26 mouse cellular contexts compared by ENCODE assay signal in the genomic region with DNA sequence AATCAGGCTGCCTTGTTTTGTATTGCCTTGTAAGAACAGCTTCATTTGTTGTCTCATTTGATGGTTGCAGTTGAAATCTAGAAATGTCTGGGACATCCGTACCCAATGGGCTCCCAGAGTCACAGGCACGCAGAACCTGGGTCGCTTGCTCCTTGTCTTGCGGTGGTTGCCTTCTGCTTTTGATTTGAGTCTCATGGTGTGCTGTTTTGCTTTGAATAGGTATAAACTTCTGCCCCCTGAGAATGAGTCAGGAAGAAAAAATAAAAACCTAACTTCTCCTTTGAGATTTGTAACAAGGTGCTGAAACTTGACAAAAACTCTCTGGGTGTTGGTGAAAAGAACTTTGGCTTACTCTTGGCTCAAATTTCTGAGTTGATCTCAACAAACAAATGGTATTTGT.
DNase-seq lines count a peak whose midpoint lies in the region; ATAC-seq and TF ChIP-seq lines count a peak whose summit lies in the region.
"Had no signal": no experiment of that assay in that cellular context is flagged by ENCODE, and none has a peak within 500 bp of the region (broad histone marks: within the 10 kb centered on the region; RNA-seq: fewer than 3 reads in every experiment).

No protein-coding gene starts in this region.

- no peak for ATAC-seq in stomach, embryonic 15.5 days (ENCODE audit: insufficient read depth, low FRiP score, low read depth)
- ATAC-seq in stomach, postnatal 0 days (ENCODE audit: low FRiP score, low TSS enrichment): no peak
- ATAC-seq: CD4-positive, CD25-positive, alpha-beta regulatory T cell, adult 4 months; forebrain, embryonic 14.5 days; forebrain, embryonic 16.5 days had no signal

- no peak for TF ChIP-seq RAD21 in CH12.LX (IDR thresholded peaks at IDR 0.05; ENCODE audit: low read depth, low read length)

- H3K36me3 ChIP-seq in CH12.LX (replicated peaks in 1 of 2; ENCODE audit: control insufficient read depth in 1 of 2, insufficient read depth in 1 of 2, low read length in 1 of 2): no peaks in the 10 kb centered on the region
- no peaks in the 10 kb centered on the region for H3K36me3 ChIP-seq in stomach, embryonic 15.5 days
- no peaks in the 10 kb centered on the region for H3K36me3 ChIP-seq in stomach, postnatal 0 days (ENCODE audit: control insufficient read depth, insufficient read depth, low read length)
- H3K36me3 ChIP-seq: embryonic facial prominence, embryonic 13.5 days; embryonic facial prominence, embryonic 15.5 days; forebrain, embryonic 10.5 days; forebrain, embryonic 12.5 days had no signal

- TF ChIP-seq CTCF in CH12.LX (conservative IDR thresholded peaks at IDR 0.05 in 1 of 2, IDR thresholded peaks at IDR 0.05 in 1 of 2; ENCODE audit: low read depth in 2 of 2, low read length in 2 of 2): no peak
- TF ChIP-seq CTCF in stomach, postnatal 0 days (IDR thresholded peaks at IDR 0.05; ENCODE audit: low read depth): no peak

- dilution Hi-C loops in CH12.LX (cut with MboI; ENCODE audit: extremely low pct_ligation_motif_present, extremely low pct_unique_long_range_greater_than_20kb, low sequenced_read_pairs): no loop called here

- TF ChIP-seq POLR2A in CH12.LX (IDR thresholded peaks at IDR 0.05; ENCODE audit: low read depth, low read length): no peak

- in situ Hi-C loops in CH12.LX (cut with MboI; ENCODE audit: low pct_ligation_motif_present, low pct_unique_long_range_greater_than_20kb, low sequenced_read_pairs): no loop called here

- H3K27ac ChIP-seq in CH12.LX (ENCODE audit: insufficient read depth, low read depth): no peak overlapping the region
- H3K27ac ChIP-seq in stomach, embryonic 15.5 days: peak overlapping the region; percentile 23; the same call in 1 of the 2 replicates
- 0 out of 2 replicates have a peak overlapping the region, but pooled peaks have one; percentile 8 for H3K27ac ChIP-seq in stomach, postnatal 0 days (replicated peaks)
- H3K27ac ChIP-seq: embryonic facial prominence, embryonic 13.5 days; embryonic facial prominence, embryonic 15.5 days; forebrain, embryonic 10.5 days; forebrain, embryonic 12.5 days had no signal

- H3K9me3 ChIP-seq in CH12.LX (replicated peaks; ENCODE audit: low read length): no peaks in the 10 kb centered on the region
- no peaks in the 10 kb centered on the region for H3K9me3 ChIP-seq in stomach, embryonic 15.5 days
- no peaks in the 10 kb centered on the region for H3K9me3 ChIP-seq in stomach, postnatal 0 days (ENCODE audit: control insufficient read depth, low read length)
- H3K9me3 ChIP-seq: embryonic facial prominence, embryonic 13.5 days; embryonic facial prominence, embryonic 15.5 days; forebrain, embryonic 10.5 days; forebrain, embryonic 12.5 days had no signal

- H3K79me2 ChIP-seq in CH12.LX (replicated peaks; ENCODE audit: control insufficient read depth, extremely low read depth, insufficient read depth, poor library complexity, severe bottlenecking): no peaks in the 10 kb centered on the region

- no peaks in the 10 kb centered on the region for H3K27me3 ChIP-seq in CH12.LX (replicated peaks)
- H3K27me3 ChIP-seq in stomach, embryonic 15.5 days (replicated peaks): no peaks in the 10 kb centered on the region
- H3K27me3 ChIP-seq in stomach, postnatal 0 days (ENCODE audit: control insufficient read depth, insufficient read depth, low read length): no peaks in the 10 kb centered on the region
- H3K27me3 ChIP-seq: embryonic facial prominence, embryonic 13.5 days; embryonic facial prominence, embryonic 15.5 days; forebrain, embryonic 12.5 days had no signal

- no peak overlapping the region for H3K4me3 ChIP-seq in CH12.LX (replicated peaks in 1 of 3; ENCODE audit: low read depth in 2 of 3, low read length in 2 of 3, poor library complexity in 1 of 3)
- H3K4me3 ChIP-seq in stomach, embryonic 15.5 days (replicated peaks): no peak overlapping the region
- no peak overlapping the region for H3K4me3 ChIP-seq in stomach, postnatal 0 days (ENCODE audit: low read depth, low read length)
- H3K4me3 ChIP-seq: embryonic facial prominence, embryonic 13.5 days; embryonic facial prominence, embryonic 15.5 days; erythroblast, embryonic 14.5 days; forebrain, embryonic 10.5 days; forebrain, embryonic 12.5 days had no signal

- peaks cover 15 to 52% of the 10 kb centered on the region in 2 experiments for H3K4me1 ChIP-seq in CH12.LX (ENCODE audit: control insufficient read depth in 1 of 2, insufficient read depth in 2 of 2)
- peaks cover 8% of the 10 kb centered on the region; the same call in 1 of the 2 replicates for H3K4me1 ChIP-seq in stomach, embryonic 15.5 days
- H3K4me1 ChIP-seq in stomach, postnatal 0 days (replicated peaks; ENCODE audit: control insufficient read depth, insufficient read depth): peaks cover 3% of the 10 kb centered on the region
- H3K4me1 ChIP-seq: embryonic facial prominence, embryonic 13.5 days; embryonic facial prominence, embryonic 15.5 days; forebrain, embryonic 10.5 days; forebrain, embryonic 12.5 days had no signal

- DNase-seq in A20 (ENCODE audit: low read depth, low spot score) (peak; percentile 64), CH12.LX (ENCODE audit: extremely low read depth) (peak; percentile 57)
- DNase-seq in stomach, postnatal 0 days (ENCODE audit: low spot score): no peak
- no peak for DNase-seq in heart, adult 18-20 months
- DNase-seq in testis, postnatal 10 days (ENCODE audit: low spot score): no peak
- no peak for DNase-seq in kidney, postnatal 25 days
- DNase-seq: adrenal gland, adult 2 months; adrenal gland, postnatal 10 days; adrenal gland, postnatal 25 days; B cell, adult 2 months; cerebellum, adult 11 months; cerebellum, adult 18-20 months; cerebellum, adult 8-10 months; cerebellum, adult 9-11 months; cerebellum, postnatal 14 days; cerebellum, postnatal 36 days; embryo, embryonic 11 days had no signal

- no peak overlapping the region for H3K9ac ChIP-seq in CH12.LX (ENCODE audit: insufficient read depth, low read depth)
- H3K9ac ChIP-seq in stomach, embryonic 15.5 days: no peak overlapping the region
- H3K9ac ChIP-seq in stomach, postnatal 0 days (ENCODE audit: low read length): no peak overlapping the region
- H3K9ac ChIP-seq: embryonic facial prominence, embryonic 13.5 days; embryonic facial prominence, embryonic 15.5 days; forebrain, embryonic 12.5 days had no signal

- 80% methylated on average over 4 of the region's 4 CpGs for WGBS in stomach, embryonic 15.5 days
- 86% methylated on average over 4 of the region's 4 CpGs for WGBS in stomach, postnatal 0 days

- TF ChIP-seq EP300 in CH12.LX (IDR thresholded peaks at IDR 0.05; ENCODE audit: low read length): peak; percentile 24; the same call in 1 of the 2 replicates
- no peak for TF ChIP-seq EP300 in stomach, postnatal 0 days (optimal IDR thresholded peaks at IDR 0.05)

- peak overlapping the region; percentile 22; the same call in 1 of the 2 replicates for H3K4me2 ChIP-seq in CH12.LX (ENCODE audit: insufficient read depth, low read depth, poor library complexity, severe bottlenecking)
- H3K4me2 ChIP-seq in stomach, embryonic 15.5 days: no peak overlapping the region
- H3K4me2 ChIP-seq in stomach, postnatal 0 days (replicated peaks; ENCODE audit: low read depth): no peak overlapping the region
- H3K4me2 ChIP-seq: embryonic facial prominence, embryonic 13.5 days; embryonic facial prominence, embryonic 15.5 days; forebrain, embryonic 12.5 days had no signal

TF ChIP-seq in CH12.LX, 34 proteins besides CTCF, POLR2A, EP300 and RAD21:
- TF ChIP-seq MXI1 (IDR thresholded peaks at IDR 0.05; ENCODE audit: low read depth, low read length) (no peak), ELF1 (IDR thresholded peaks at IDR 0.05; ENCODE audit: low read depth, low read length) (no peak), BHLHE40 (IDR thresholded peaks at IDR 0.05; ENCODE audit: low read depth, low read length) (peak; percentile 42; the same call in 1 of the 2 replicates), MEF2A (IDR thresholded peaks at IDR 0.05; ENCODE audit: borderline replicate concordance, low read depth, low read length) (no peak), TCF12 (IDR thresholded peaks at IDR 0.05; ENCODE audit: low read depth, low read length) (no peak), NELFE (IDR thresholded peaks at IDR 0.05; ENCODE audit: low read depth, low read length) (no peak), IRF4 (IDR thresholded peaks at IDR 0.05; ENCODE audit: low read depth, low read length) (peak; percentile 45; the same call in 1 of the 2 replicates), ZNF384 (IDR thresholded peaks at IDR 0.05; ENCODE audit: low read depth, low read length) (no peak), RCOR1 (conservative IDR thresholded peaks at IDR 0.05; ENCODE audit: low read depth, low read length) (no peak), GABPA (IDR thresholded peaks at IDR 0.05; ENCODE audit: insufficient replicate concordance, low read depth, low read length) (no peak), PAX5 (IDR thresholded peaks at IDR 0.05; ENCODE audit: low read length) (no peak), E2F4 (IDR thresholded peaks at IDR 0.05; ENCODE audit: insufficient replicate concordance, low read depth, low read length) (no peak), CHD2 (IDR thresholded peaks at IDR 0.05; ENCODE audit: low read length) (no peak), SIN3A (IDR thresholded peaks at IDR 0.05; ENCODE audit: low read length) (no peak), UBTF (IDR thresholded peaks at IDR 0.05; ENCODE audit: low read depth, low read length) (no peak), NRF1 (IDR thresholded peaks at IDR 0.05; ENCODE audit: low read depth, low read length) (no peak)

Comparison
In these comparisons a context has a peak if more than half of its experiments do, and no peak if none do; other contexts are left out.
1. DNase-seq: peak in A20 (single experiment) and CH12.LX (single experiment); none in stomach, postnatal 0 days (single experiment), heart, adult 18-20 months (0 of 2), testis, postnatal 10 days (single experiment) and kidney, postnatal 25 days (0 of 2).